Mouse (Mus musculus): ENCODE measurements around the gene Jmy. TPM values are rescaled to one million over a fixed set of nuclear protein-coding genes. Genes with fewer than 3 reads are reported as not detected.

Jmy gene
- polyA plus RNA-seq, 1 experiment from 2014 or later, result 7.6 TPM

DNA sequence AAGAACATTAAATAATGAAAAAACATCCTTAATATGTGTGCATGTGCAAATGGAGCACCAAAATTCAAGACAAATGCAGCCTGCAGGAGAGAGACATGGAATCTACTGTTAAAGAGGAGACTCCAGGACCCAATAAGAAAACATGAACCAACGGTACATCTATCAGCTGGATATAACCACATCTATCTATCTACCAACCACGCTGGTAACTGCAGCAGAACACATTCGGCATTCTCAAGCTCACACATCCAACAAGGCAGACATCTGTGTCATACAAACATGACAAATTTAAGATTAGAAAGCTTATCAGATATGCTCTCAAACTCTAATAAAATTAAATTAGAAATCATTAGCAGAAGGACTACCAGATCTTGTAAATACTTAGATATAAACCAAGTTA, 21.3 kb downstream of the Jmy start:
- WGBS, result 91% methylated on average over 3 of the region's 3 CpGs
- ATAC-seq (replicated peaks; ENCODE audit: low FRiP score, low read depth) (no peak), DNase-seq (ENCODE audit: low spot score) (no peak)
- no peaks in the 10 kb centered on the region for H3K4me1 ChIP-seq (replicated peaks; ENCODE audit: insufficient read depth, low read length)
- H3K4me3 ChIP-seq (replicated peaks; ENCODE audit: low read depth, low read length), result no peak overlapping the region
- no peaks in the 10 kb centered on the region for H3K9me3 ChIP-seq (replicated peaks; ENCODE audit: low read length)
- H3K4me2 ChIP-seq (ENCODE audit: low read length), result no peak overlapping the region
- TF ChIP-seq CTCF (IDR thresholded peaks at IDR 0.05; ENCODE audit: low read depth), result no peak
- no peak overlapping the region for H3K9ac ChIP-seq (ENCODE audit: low read depth, low read length)
- H3K36me3 ChIP-seq (ENCODE audit: insufficient read depth, low read length), result no peaks in the 10 kb centered on the region
- no peak overlapping the region for H3K27ac ChIP-seq
- no peaks in the 10 kb centered on the region for H3K27me3 ChIP-seq (ENCODE audit: insufficient read depth, low read length)

DNA sequence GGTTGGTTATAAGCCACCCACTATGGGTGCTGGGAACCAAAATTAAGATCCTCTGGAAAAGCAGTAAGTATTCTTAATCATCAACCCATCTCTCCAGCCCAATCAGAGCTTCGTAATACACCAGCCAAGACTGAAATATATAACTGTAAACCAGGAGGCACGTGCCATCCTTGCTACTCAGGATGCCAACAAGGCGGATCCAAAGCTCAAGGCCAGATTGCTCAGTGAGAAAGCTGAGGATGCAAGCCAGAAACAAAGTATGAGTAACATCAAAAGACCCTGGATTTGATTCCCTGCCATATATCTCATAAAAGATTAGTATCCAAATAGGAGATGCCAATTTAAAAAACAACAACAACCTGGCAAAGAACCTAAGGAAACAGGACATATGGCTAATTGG, 31.3 kb downstream of the Jmy start:
- Histone ChIP-seq H3K4me1 (replicated peaks; ENCODE audit: insufficient read depth, low read length) (no peaks in the 10 kb centered on the region), H3K4me2 (ENCODE audit: low read length) (no peak overlapping the region), H3K9ac (ENCODE audit: low read depth, low read length) (no peak overlapping the region), H3K27me3 (ENCODE audit: insufficient read depth, low read length) (no peaks in the 10 kb centered on the region), H3K27ac (no peak overlapping the region), H3K4me3 (replicated peaks; ENCODE audit: low read depth, low read length) (no peak overlapping the region), H3K36me3 (ENCODE audit: insufficient read depth, low read length) (no peaks in the 10 kb centered on the region), H3K9me3 (replicated peaks; ENCODE audit: low read length) (no peaks in the 10 kb centered on the region)
- no peak for TF ChIP-seq CTCF (IDR thresholded peaks at IDR 0.05; ENCODE audit: low read depth)
- DNase-seq (ENCODE audit: low spot score), result no peak
- WGBS, result 94% methylated on average over 3 of the region's 3 CpGs
- ATAC-seq (replicated peaks; ENCODE audit: low FRiP score, low read depth), result no peak

DNA sequence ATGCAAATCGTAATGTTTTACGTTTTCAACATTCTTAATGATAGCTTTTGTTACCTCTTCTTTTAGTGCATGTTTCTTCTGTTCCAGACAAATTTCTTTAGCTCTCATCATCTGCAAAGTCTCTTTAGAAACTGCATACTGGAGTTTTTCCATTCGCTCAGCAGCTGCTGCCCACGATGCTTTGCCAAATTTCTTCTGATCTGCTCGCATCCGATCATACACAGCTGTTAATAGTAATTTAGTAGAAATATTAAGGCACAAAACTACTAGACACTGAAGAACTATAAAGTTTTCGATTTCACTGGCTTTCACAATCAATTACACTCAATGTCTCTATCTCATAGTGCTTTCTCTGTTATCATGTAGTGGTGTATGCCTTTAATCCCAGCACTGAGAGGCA, 40.0 kb downstream of the Jmy start:
- ATAC-seq (replicated peaks; ENCODE audit: low FRiP score, low read depth) (no peak), DNase-seq (ENCODE audit: low spot score) (peak; percentile 10)
- TF ChIP-seq CTCF (IDR thresholded peaks at IDR 0.05; ENCODE audit: low read depth), result no peak
- no peak overlapping the region for H3K4me3 ChIP-seq (replicated peaks; ENCODE audit: low read depth, low read length)
- 96% methylated on average over 7 of the region's 7 CpGs for WGBS
- no peak overlapping the region for H3K27ac ChIP-seq
- H3K9ac ChIP-seq (ENCODE audit: low read depth, low read length), result no peak overlapping the region
- H3K4me1 ChIP-seq (replicated peaks; ENCODE audit: insufficient read depth, low read length), result no peaks in the 10 kb centered on the region
- H3K4me2 ChIP-seq (ENCODE audit: low read length), result no peak overlapping the region
- no peaks in the 10 kb centered on the region for H3K27me3 ChIP-seq (ENCODE audit: insufficient read depth, low read length)
- H3K36me3 ChIP-seq (ENCODE audit: insufficient read depth, low read length), result peaks cover 21% of the 10 kb centered on the region
- no peaks in the 10 kb centered on the region for H3K9me3 ChIP-seq (replicated peaks; ENCODE audit: low read length)

GRCm38 (mm10) chr13:93458616-93459015, 41.0 kb downstream of the Jmy start:
- no peaks in the 10 kb centered on the region for H3K9me3 ChIP-seq (replicated peaks; ENCODE audit: low read length)
- 77% methylated on average over 4 of the region's 4 CpGs for WGBS
- no peak overlapping the region for H3K9ac ChIP-seq (ENCODE audit: low read depth, low read length)
- DNase-seq (ENCODE audit: low spot score), result no peak
- no peak for TF ChIP-seq CTCF (IDR thresholded peaks at IDR 0.05; ENCODE audit: low read depth)
- no peak for ATAC-seq (replicated peaks; ENCODE audit: low FRiP score, low read depth)
- H3K36me3 ChIP-seq (ENCODE audit: insufficient read depth, low read length), result peaks cover 25% of the 10 kb centered on the region
- no peak overlapping the region for H3K4me3 ChIP-seq (replicated peaks; ENCODE audit: low read depth, low read length)
- no peak overlapping the region for H3K27ac ChIP-seq
- H3K4me1 ChIP-seq (replicated peaks; ENCODE audit: insufficient read depth, low read length), result no peaks in the 10 kb centered on the region
- H3K27me3 ChIP-seq (ENCODE audit: insufficient read depth, low read length), result no peaks in the 10 kb centered on the region
- no peak overlapping the region for H3K4me2 ChIP-seq (ENCODE audit: low read length)

DNA sequence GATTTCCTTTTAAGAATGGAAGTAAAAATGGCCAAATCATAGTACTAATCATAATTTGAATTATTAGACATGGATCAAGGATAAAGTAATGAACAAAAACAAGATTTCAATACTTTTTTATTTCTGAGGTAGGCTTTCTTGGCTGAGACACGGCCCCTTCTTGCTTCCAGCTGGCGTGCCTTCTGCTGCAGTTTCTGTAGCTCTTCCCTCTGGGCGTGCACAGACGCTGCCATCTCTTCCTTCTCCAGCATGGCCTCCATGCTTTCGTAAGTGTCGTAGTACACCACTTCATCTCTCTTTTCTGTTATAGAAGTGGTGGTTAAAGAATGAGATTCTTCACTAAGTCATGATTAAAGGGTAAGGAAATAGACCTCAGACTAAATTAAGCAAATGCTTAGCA, 46.3 kb downstream of the Jmy start:
- H3K27ac ChIP-seq, result no peak overlapping the region
- H3K4me3 ChIP-seq (replicated peaks; ENCODE audit: low read depth, low read length), result no peak overlapping the region
- 98% methylated on average over 6 of the region's 6 CpGs for WGBS
- peaks cover 29% of the 10 kb centered on the region for H3K36me3 ChIP-seq (ENCODE audit: insufficient read depth, low read length)
- H3K4me2 ChIP-seq (ENCODE audit: low read length), result no peak overlapping the region
- ATAC-seq (replicated peaks; ENCODE audit: low FRiP score, low read depth), result no peak
- H3K4me1 ChIP-seq (replicated peaks; ENCODE audit: insufficient read depth, low read length), result no peaks in the 10 kb centered on the region
- no peak for TF ChIP-seq CTCF (IDR thresholded peaks at IDR 0.05; ENCODE audit: low read depth)
- no peaks in the 10 kb centered on the region for H3K9me3 ChIP-seq (replicated peaks; ENCODE audit: low read length)
- H3K9ac ChIP-seq (ENCODE audit: low read depth, low read length), result no peak overlapping the region
- H3K27me3 ChIP-seq (ENCODE audit: insufficient read depth, low read length), result no peaks in the 10 kb centered on the region
- DNase-seq (ENCODE audit: low spot score), result no peak

DNA sequence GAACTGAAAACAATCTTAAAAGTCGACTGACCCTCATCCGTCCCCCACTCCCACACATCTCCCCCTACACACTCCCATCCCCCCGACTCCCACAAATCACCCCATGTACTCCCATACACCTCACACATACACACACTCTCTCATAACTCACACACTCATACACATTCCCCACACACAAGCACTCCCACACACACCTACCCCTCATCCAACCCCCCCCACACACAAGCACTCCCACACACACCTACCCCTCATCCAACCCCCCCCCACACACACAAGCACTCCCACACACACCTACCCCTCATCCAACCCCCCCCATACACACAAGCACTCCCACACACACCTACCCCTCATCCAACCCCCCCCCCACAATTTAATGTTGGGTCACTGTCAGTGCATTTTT, 59.4 kb downstream of the Jmy start:
- H3K27me3 ChIP-seq (ENCODE audit: insufficient read depth, low read length), result no peaks in the 10 kb centered on the region
- no peak overlapping the region for H3K4me3 ChIP-seq (replicated peaks; ENCODE audit: low read depth, low read length)
- H3K4me2 ChIP-seq (ENCODE audit: low read length), result no peak overlapping the region
- H3K36me3 ChIP-seq (ENCODE audit: insufficient read depth, low read length), result peaks cover 19% of the 10 kb centered on the region; the same call in 1 of the 2 replicates
- no peaks in the 10 kb centered on the region for H3K4me1 ChIP-seq (replicated peaks; ENCODE audit: insufficient read depth, low read length)
- H3K9me3 ChIP-seq (replicated peaks; ENCODE audit: low read length), result no peaks in the 10 kb centered on the region
- no peak for TF ChIP-seq CTCF (IDR thresholded peaks at IDR 0.05; ENCODE audit: low read depth)
- 33% methylated on average over 3 of the region's 3 CpGs for WGBS
- H3K9ac ChIP-seq (ENCODE audit: low read depth, low read length), result no peak overlapping the region
- peak; percentile 89 for ATAC-seq (replicated peaks; ENCODE audit: low FRiP score, low read depth)
- no peak for DNase-seq (ENCODE audit: low spot score)
- no peak overlapping the region for H3K27ac ChIP-seq

GRCm38 (mm10) chr13:93429205-93429604, 70.4 kb downstream of the Jmy start:
- no peak for ATAC-seq (replicated peaks; ENCODE audit: low FRiP score, low read depth)

More at GRCm38 (mm10) chr13:93429205-93429604, 70.4 kb downstream of the Jmy start:
- Histone ChIP-seq H3K9ac (ENCODE audit: low read depth, low read length) (no peak overlapping the region), H3K4me2 (ENCODE audit: low read length) (no peak overlapping the region), H3K27ac (no peak overlapping the region), H3K9me3 (replicated peaks; ENCODE audit: low read length) (no peaks in the 10 kb centered on the region), H3K36me3 (ENCODE audit: insufficient read depth, low read length) (0 out of 2 replicates have a peak, but pooled peaks cover 2% of the 10 kb centered on the region), H3K27me3 (ENCODE audit: insufficient read depth, low read length) (no peaks in the 10 kb centered on the region), H3K4me3 (replicated peaks; ENCODE audit: low read depth, low read length) (no peak overlapping the region), H3K4me1 (replicated peaks; ENCODE audit: insufficient read depth, low read length) (no peaks in the 10 kb centered on the region)
- TF ChIP-seq CTCF (IDR thresholded peaks at IDR 0.05; ENCODE audit: low read depth), result no peak
- WGBS, result 97% methylated on average over 1 of the region's 1 CpGs
- DNase-seq (ENCODE audit: low spot score), result no peak
